ENCODE assay signal across 8 mouse cellular contexts in the genomic region with DNA sequence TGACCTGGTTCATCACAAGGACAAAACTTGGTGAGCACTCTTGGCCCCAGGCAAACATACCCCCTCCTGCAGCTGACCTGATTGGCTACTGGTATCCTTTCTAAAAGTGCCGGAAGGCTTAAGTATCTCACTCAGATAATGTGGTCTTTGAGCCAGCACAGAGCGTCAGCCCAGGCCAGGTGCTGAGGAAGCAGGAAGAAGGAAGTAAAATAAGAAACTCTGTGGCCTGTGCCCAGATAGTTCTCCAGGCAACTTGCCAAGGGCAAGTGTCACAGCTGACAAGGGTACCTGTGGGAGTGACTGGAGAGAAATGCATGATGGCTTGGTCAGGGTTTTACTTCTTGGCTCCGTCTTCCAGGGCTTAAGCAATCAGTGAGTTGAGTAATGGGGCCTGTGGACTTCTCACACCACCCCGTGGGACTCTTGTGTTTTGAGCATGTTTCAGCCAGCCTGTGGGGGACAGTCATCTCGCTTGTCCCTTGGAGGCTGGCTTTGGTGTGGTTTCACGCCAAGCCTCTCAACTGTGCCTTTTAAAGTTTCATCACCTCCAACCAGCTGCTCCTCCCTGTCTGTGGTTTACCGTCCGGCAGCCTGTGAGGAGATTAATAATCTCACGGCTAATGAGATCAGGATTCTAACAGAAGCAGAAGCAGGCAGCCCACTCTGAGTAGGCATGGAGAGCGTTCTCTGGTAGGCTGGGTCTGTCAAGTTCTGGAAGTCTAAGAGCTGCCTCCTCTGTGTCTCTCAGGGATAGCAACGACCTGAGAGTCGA.
DNase-seq lines count a peak whose midpoint lies in the region; ATAC-seq and TF ChIP-seq lines count a peak whose summit lies in the region.

No protein-coding gene starts in this region.

- H3K9me3 ChIP-seq in stomach, postnatal 0 days (ENCODE audit: control insufficient read depth, low read length), result no peaks in the 10 kb centered on the region

- ATAC-seq in common myeloid progenitor, adult 5-6 weeks (replicated peaks; ENCODE audit: low read depth, poor library complexity, severe bottlenecking), result peak; percentile 88
- peak; percentile 98 for ATAC-seq in stomach, postnatal 0 days (ENCODE audit: low FRiP score, low TSS enrichment)

- no peak for TF ChIP-seq EP300 in stomach, postnatal 0 days (optimal IDR thresholded peaks at IDR 0.05)

- H3K36me3 ChIP-seq in stomach, postnatal 0 days (ENCODE audit: control insufficient read depth, insufficient read depth, low read length), result no peaks in the 10 kb centered on the region

- DNase-seq in adrenal gland, adult 18-20 months (ENCODE audit: low spot score in 2 of 2), result peak; percentile 10 to 24
- peak; percentile 47 for DNase-seq in heart, postnatal 14 days
- peak; percentile 84 to 88 for DNase-seq in lung, adult 18-20 months
- DNase-seq in stomach, postnatal 0 days (ENCODE audit: low spot score), result peak; percentile 85
- no peak for DNase-seq in embryo, embryonic 10.5 days (ENCODE audit: low spot score)
- no peak for DNase-seq in neural tube, embryonic 10.5 days (ENCODE audit: extremely low spot score, low spot score)
- DNase-seq in left cerebral cortex, adult 9 months (ENCODE audit: low spot score in 2 of 2), result no peak

- H3K4me3 ChIP-seq in stomach, postnatal 0 days (ENCODE audit: low read depth, low read length), result no peak overlapping the region

- no peaks in the 10 kb centered on the region for H3K27me3 ChIP-seq in stomach, postnatal 0 days (ENCODE audit: control insufficient read depth, insufficient read depth, low read length)

- H3K27ac ChIP-seq in stomach, postnatal 0 days (replicated peaks), result peak overlapping the region; percentile 53

- no peak for TF ChIP-seq CTCF in stomach, postnatal 0 days (IDR thresholded peaks at IDR 0.05; ENCODE audit: low read depth)

- H3K9ac ChIP-seq in stomach, postnatal 0 days (ENCODE audit: low read length), result no peak overlapping the region

- intact Hi-C loops in heart, postnatal 14 days (cut with DNase I), result no loop called here

- no peak overlapping the region for H3K4me2 ChIP-seq in stomach, postnatal 0 days (replicated peaks; ENCODE audit: low read depth)

- WGBS in stomach, postnatal 0 days, result 39% methylated on average over 12 of the region's 12 CpGs

- no peaks in the 10 kb centered on the region for H3K4me1 ChIP-seq in stomach, postnatal 0 days (replicated peaks; ENCODE audit: control insufficient read depth, insufficient read depth)

Comparison
In these comparisons a context has a peak if more than half of its experiments do, and no peak if none do; other contexts are left out.
1. DNase-seq: peak in adrenal gland, adult 18-20 months (2 of 2), heart, postnatal 14 days (2 of 2), lung, adult 18-20 months (2 of 2) and stomach, postnatal 0 days (single experiment); none in embryo, embryonic 10.5 days (single experiment), neural tube, embryonic 10.5 days (single experiment) and left cerebral cortex, adult 9 months (0 of 2).